In genomic region chr4:130246132-130246531, GRCm38 (mm10) we compare ENCODE assay signal across 9 mouse cellular contexts. TPM values are rescaled to one million over a fixed set of nuclear protein-coding genes. Genes with fewer than 3 reads are reported as not detected.
DNase-seq lines count a peak whose midpoint lies in the region; ATAC-seq and TF ChIP-seq lines count a peak whose summit lies in the region.
"Had no signal": no experiment of that assay in that cellular context is flagged by ENCODE, and none has a peak within 500 bp of the region (broad histone marks: within the 10 kb centered on the region; RNA-seq: fewer than 3 reads in every experiment).

No protein-coding gene starts in this region.

- H3K27me3 ChIP-seq in heart, embryonic 10.5 days (ENCODE audit: insufficient read depth, poor library complexity, severe bottlenecking): peaks cover 23% of the 10 kb centered on the region; the same call in 1 of the 2 replicates

- H3K27ac ChIP-seq in cortical plate, adult 2 months (ENCODE audit: insufficient read depth, low read length): no peak overlapping the region
- no peak overlapping the region for H3K27ac ChIP-seq in heart, embryonic 10.5 days
- H3K27ac ChIP-seq: midbrain, embryonic 12.5 days had no signal

- no peak overlapping the region for H3K4me3 ChIP-seq in cortical plate, adult 2 months (ENCODE audit: insufficient read depth, low read length)
- H3K4me3 ChIP-seq in heart, embryonic 10.5 days: no peak overlapping the region
- H3K4me3 ChIP-seq: midbrain, embryonic 12.5 days had no signal

- WGBS in heart, embryonic 10.5 days: 2% methylated on average over 6 of the region's 6 CpGs

- no peaks in the 10 kb centered on the region for H3K9me3 ChIP-seq in heart, embryonic 10.5 days
- H3K9me3 ChIP-seq: midbrain, embryonic 12.5 days had no signal

- peak; percentile 90 for TF ChIP-seq CTCF in cortical plate, adult 2 months (IDR thresholded peaks at IDR 0.05; ENCODE audit: extremely low read depth, insufficient read depth, low read length)

- no peaks in the 10 kb centered on the region for H3K4me1 ChIP-seq in cortical plate, adult 2 months (ENCODE audit: control insufficient read depth, insufficient read depth, low read length)
- H3K4me1 ChIP-seq in heart, embryonic 10.5 days: peaks cover 2% of the 10 kb centered on the region; the same call in 1 of the 2 replicates
- H3K4me1 ChIP-seq: midbrain, embryonic 12.5 days had no signal

- no peaks in the 10 kb centered on the region for H3K36me3 ChIP-seq in heart, embryonic 10.5 days

- no peak for TF ChIP-seq POLR2A in cortical plate, adult 2 months (IDR thresholded peaks at IDR 0.05; ENCODE audit: extremely low read depth, insufficient read depth, low read length)

- no peak for ATAC-seq in CD4-positive, CD25-positive, alpha-beta regulatory T cell, adult 4 months
- peak; percentile 85 for ATAC-seq in megakaryocyte progenitor cell, adult 5-6 weeks (replicated peaks; ENCODE audit: poor library complexity)

- DNase-seq in CD4-positive, CD25-positive, alpha-beta regulatory T cell, adult 2 months (ENCODE audit: low read depth, low spot score): peak; percentile 76
- DNase-seq in adrenal gland, adult 18-20 months (ENCODE audit: low spot score in 2 of 2): peak; percentile 64 to 75
- peak; percentile 87 for DNase-seq in heart, embryonic 10.5 days (ENCODE audit: low spot score)
- DNase-seq in layer of hippocampus, postnatal 14 days (ENCODE audit: low spot score in 2 of 2): peak; percentile 62 to 74
- DNase-seq in spleen, postnatal 10 days (ENCODE audit: low spot score in 2 of 2): peak; percentile 68 to 85

RNA-seq across cellular contexts. Expression of gene Gm853, which starts 23.9 kb away (rescaled TPM):
- not detected for polyA plus RNA-seq in CD4-positive, CD25-positive, alpha-beta regulatory T cell, adult 4 months (2017; shearing (Covaris generic))
- total RNA-seq in adrenal gland, adult 18-20 months (2021): not detected
- not detected in 2 replicates for polyA plus RNA-seq in cortical plate, adult 2 months (2012; rRNA removed)
- not detected in 2 replicates for polyA plus RNA-seq in heart, embryonic 10.5 days (2016; fragmentation: Nextera tagmentation; extraction: Ambion mirVana)
- total RNA-seq in layer of hippocampus, postnatal 14 days (2021): under 1 TPM in 1 of 2 experiments, not detected in 1; 0.46 TPM
- total RNA-seq in megakaryocyte progenitor cell, adult 5-6 weeks (2015): not detected in 2 replicates
- total RNA-seq in megakaryocyte progenitor cell, adult 5-6 weeks (2017): not detected in 2 replicates
- polyA plus RNA-seq: midbrain, embryonic 12.5 days had no signal

RNA-seq across cellular contexts. Expression of gene Serinc2, which starts 32.9 kb away (rescaled TPM):
- polyA plus RNA-seq in CD4-positive, CD25-positive, alpha-beta regulatory T cell, adult 4 months (2017; shearing (Covaris generic)): 1 to 10 TPM in 1 of 2 experiments, under 1 TPM in 1; 0.34 to 1.2 TPM
- 1 to 10 TPM; 1.7 to 2.8 TPM for total RNA-seq in adrenal gland, adult 18-20 months (2021)
- polyA plus RNA-seq in cortical plate, adult 2 months (2012; rRNA removed): 9.0 and 10.5 TPM in 2 replicates
- 5.4 and 12.1 TPM in 2 replicates for polyA plus RNA-seq in heart, embryonic 10.5 days (2016; fragmentation: Nextera tagmentation; extraction: Ambion mirVana)
- total RNA-seq in layer of hippocampus, postnatal 14 days (2021): 1 to 10 TPM; 7.9 to 9.6 TPM
- total RNA-seq in megakaryocyte progenitor cell, adult 5-6 weeks (2015): 0.07 TPM in 1 of 2 replicates, not detected in the other
- not detected in 2 replicates for total RNA-seq in megakaryocyte progenitor cell, adult 5-6 weeks (2017)
